Mouse (Mus musculus) liver, postnatal 0 days (tissue): Measurements from ENCODE around the gene Tnfrsf12a. TPM values are rescaled to one million over a fixed set of nuclear protein-coding genes. Genes with fewer than 3 reads are reported as not detected.

ENCODE experiments used
- ATAC-seq: fragments of 200-750 bp; cut with Nextera tagmentation; 2 replicates; pipeline ENCODE4 v1.8.0; 2017; ENCODE audit warnings: mild to moderate bottlenecking, moderate library complexity
- DNase-seq: peaks from one replicate; pipeline ENCODE4 v3.0.0-alpha.2; 2016
- H3K27ac ChIP-seq: fragments of 300-500 bp; sonication (generic); 2 replicates; pipeline ENCODE4 v1.5.1; 2014; ENCODE audit warnings: antibody characterized with exemption, moderate library complexity, mild to moderate bottlenecking, low read depth
- H3K27me3 ChIP-seq: fragments of 300-500 bp; sonication (generic); 2 replicates; pipeline ENCODE4 v1.6.1; 2014; ENCODE audit warnings: low read length, control low read depth, mixed read lengths; ENCODE audit not compliant: insufficient read depth
- H3K36me3 ChIP-seq: fragments of 300-500 bp; sonication (generic); replicated peaks from 2 replicates; pipeline ENCODE4 v1.6.1; 2014; ENCODE audit warnings: mild to moderate bottlenecking, control low read depth, low read length, moderate library complexity, mixed read lengths; ENCODE audit not compliant: insufficient read depth
- H3K4me1 ChIP-seq: fragments of 300-500 bp; sonication (generic); 2 replicates; pipeline ENCODE4 v1.6.1; 2014; ENCODE audit warnings: antibody characterized with exemption, mild to moderate bottlenecking, control low read depth; ENCODE audit not compliant: insufficient read depth
- H3K4me2 ChIP-seq: fragments of 300-500 bp; sonication (generic); 2 replicates; pipeline ENCODE4 v1.6.1; 2014; ENCODE audit warnings: low read depth, mild to moderate bottlenecking, low read length, moderate library complexity, mixed read lengths
- H3K4me3 ChIP-seq: fragments of 300-500 bp; sonication (generic); 2 replicates; pipeline ENCODE4 v1.5.1; 2014; ENCODE audit warnings: low read depth, low read length
- H3K9ac ChIP-seq: fragments of 300-500 bp; sonication (generic); replicated peaks from 2 replicates; pipeline ENCODE4 v1.6.1; 2014; ENCODE audit warnings: mild to moderate bottlenecking, moderate library complexity
- H3K9me3 ChIP-seq: fragments of 300-500 bp; sonication (generic); 2 replicates; pipeline ENCODE4 v1.6.1; 2016; ENCODE audit warnings: mild to moderate bottlenecking, control low read depth, low read length, mixed read lengths
- CTCF ChIP-seq: sonication (generic); IDR thresholded peaks from 2 replicates; pipeline ENCODE4 v1.5.1; 2016; ENCODE audit warnings: antibody characterized with exemption, low read depth
- EP300 ChIP-seq: IDR thresholded peaks from 2 replicates; pipeline ENCODE4 v1.6.1; 2016; ENCODE audit warnings: antibody characterized with exemption, low read depth, mild to moderate bottlenecking
- WGBS: fragments of 180-500 bp; shearing (Covaris S2); extraction: QIAGEN DNeasy Blood & Tissue Kit; methylation state at CpG from one replicate; pipeline ENCODE4 v1.1.7; 2014; ENCODE audit not compliant: insufficient replicate concordance; 5-methylcytosine and 5-hydroxymethylcytosine counted together
- polyA plus RNA-seq: library from polyadenylated mRNA; unstranded; fragments of >200 nt; fragmentation: Nextera tagmentation; extraction: Ambion mirVana; gene quantifications from 2 replicates; pipeline ENCODE4 v1.2.1, GENCODE M21; 2015

Tnfrsf12a gene
- polyA plus RNA-seq, 1 experiment from 2014 or later, result 29.7 TPM

GRCm38 (mm10) chr17:23719455-23719854 lies 42.2 kb upstream of the Tnfrsf12a start:
- Histone ChIP-seq H3K4me2 (no peak overlapping the region), H3K36me3 (no peaks in the 10 kb centered on the region), H3K27me3 (0 out of 2 replicates have a peak, but pooled peaks cover 3% of the 10 kb centered on the region), H3K9ac (no peak overlapping the region), H3K4me3 (no peak overlapping the region), H3K9me3 (no peaks in the 10 kb centered on the region), H3K27ac (no peak overlapping the region), H3K4me1 (peaks cover 7% of the 10 kb centered on the region)
- ATAC-seq (no peak), DNase-seq (no peak)
- 57% methylated on average over 1 of the region's 1 CpGs for WGBS
- TF ChIP-seq CTCF (no peak), EP300 (no peak)

- no peak for ATAC-seq
- 52% methylated on average over 2 of the region's 2 CpGs for whole genome bisulfite sequencing
- Histone ChIP-seq H3K9me3 (no peaks in the 10 kb centered on the region), H3K4me3 (no peak overlapping the region), H3K27ac (no peak overlapping the region), H3K36me3 (no peaks in the 10 kb centered on the region), H3K9ac (no peak overlapping the region), H3K27me3 (0 out of 2 replicates have a peak, but pooled peaks cover 3% of the 10 kb centered on the region), H3K4me1 (peaks cover 5% of the 10 kb centered on the region), H3K4me2 (no peak overlapping the region)
- DNase-seq, result no peak
- no peak for TF ChIP-seq EP300
- no peak for TF ChIP-seq CTCF
These were observed 39.7 kb upstream of the Tnfrsf12a start for GRCm38 (mm10) chr17:23717003-23717402.

- no peaks in the 10 kb centered on the region for H3K4me1 ChIP-seq
- no peak overlapping the region for H3K4me3 ChIP-seq
- no peak overlapping the region for H3K9ac ChIP-seq
- ATAC-seq (peak; percentile 66), DNase-seq (peak; percentile 82)
- no peak overlapping the region for H3K4me2 ChIP-seq
- WGBS, result 0% methylated on average over 3 of the region's 3 CpGs
- H3K36me3 ChIP-seq, result no peaks in the 10 kb centered on the region
- peaks cover 12% of the 10 kb centered on the region; the same call in 1 of the 2 replicates for H3K27me3 ChIP-seq
- no peak for TF ChIP-seq EP300
- peak; percentile 92 for TF ChIP-seq CTCF
- H3K27ac ChIP-seq, result no peak overlapping the region
- no peaks in the 10 kb centered on the region for H3K9me3 ChIP-seq
These were observed 28.9 kb upstream of the Tnfrsf12a start for GRCm38 (mm10) chr17:23706212-23706611.

DNA sequence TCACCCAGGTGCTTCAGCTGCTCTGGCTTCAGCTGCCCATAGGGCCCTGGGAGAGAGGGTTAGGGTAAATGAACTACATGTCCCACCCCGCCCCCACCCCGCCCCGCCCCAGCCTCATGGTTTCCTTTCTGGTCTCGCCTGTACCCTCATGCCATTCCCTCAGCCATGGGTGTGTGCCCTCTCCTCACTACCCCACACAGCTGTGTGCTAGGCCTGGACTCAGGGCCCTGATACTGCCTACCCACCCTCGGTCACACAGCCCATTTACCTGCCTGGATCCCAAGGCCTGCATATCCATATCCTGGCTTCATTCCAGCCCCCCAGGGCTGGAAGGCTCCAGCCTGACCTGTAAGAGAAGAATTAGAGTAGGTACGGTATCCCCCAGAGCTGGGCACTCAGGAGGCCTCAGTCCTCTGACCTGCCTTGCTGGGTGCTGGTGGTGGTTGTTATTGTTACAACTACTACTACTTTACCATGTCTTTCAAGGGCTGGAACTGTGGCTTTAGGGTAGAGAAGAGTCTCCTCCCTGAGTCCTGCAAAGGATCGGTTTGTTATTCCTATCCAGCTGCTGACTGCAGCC lies 28.3 kb upstream of the Tnfrsf12a start:
- no peak overlapping the region for H3K27ac ChIP-seq
- H3K9ac ChIP-seq, result no peak overlapping the region
- H3K36me3 ChIP-seq, result no peaks in the 10 kb centered on the region
- no peak overlapping the region for H3K4me2 ChIP-seq
- H3K4me3 ChIP-seq, result no peak overlapping the region
- H3K4me1 ChIP-seq, result no peaks in the 10 kb centered on the region
- DNase-seq (no peak), ATAC-seq (no peak)
- peaks cover 17% of the 10 kb centered on the region for H3K27me3 ChIP-seq
- H3K9me3 ChIP-seq, result no peaks in the 10 kb centered on the region
- TF ChIP-seq CTCF, result no peak
- no peak for TF ChIP-seq EP300
- WGBS, result 78% methylated on average over 7 of the region's 7 CpGs

- peaks cover 25% of the 10 kb centered on the region for H3K27me3 ChIP-seq
- WGBS, result 66% methylated on average over 7 of the region's 7 CpGs
- TF ChIP-seq EP300 (no peak), CTCF (no peak)
These were observed 27.5 kb upstream of the Tnfrsf12a start for GRCm38 (mm10) chr17:23704741-23705140.

DNA sequence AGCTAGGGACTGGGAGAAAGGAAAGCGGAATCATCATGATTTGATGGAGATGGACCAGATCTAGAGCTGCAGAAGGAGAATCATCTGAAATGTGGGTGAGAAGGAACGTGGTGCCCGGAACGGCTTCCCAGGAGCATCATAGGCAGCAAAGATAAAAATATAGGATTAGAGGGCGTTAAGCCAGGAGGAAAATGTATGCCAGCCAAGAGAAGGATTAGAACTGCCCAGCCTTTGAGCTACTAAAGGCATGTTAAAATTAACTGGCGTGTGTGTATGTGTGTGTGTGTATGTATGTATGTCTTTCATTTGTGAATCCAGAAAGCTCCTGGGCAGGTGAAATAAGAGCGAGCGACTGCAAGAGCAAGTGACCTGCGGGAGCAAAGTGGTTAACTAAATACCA lies 26.0 kb upstream of the Tnfrsf12a start:
- no peak for ATAC-seq
- Histone ChIP-seq H3K4me1 (peaks cover 4% of the 10 kb centered on the region; the same call in 1 of the 2 replicates), H3K4me3 (no peak overlapping the region), H3K27me3 (peaks cover 36% of the 10 kb centered on the region), H3K9ac (no peak overlapping the region), H3K36me3 (no peaks in the 10 kb centered on the region), H3K9me3 (no peaks in the 10 kb centered on the region), H3K27ac (no peak overlapping the region), H3K4me2 (no peak overlapping the region)
- DNase-seq, result no peak
- 79% methylated on average over 9 of the region's 9 CpGs for WGBS
- TF ChIP-seq CTCF (no peak), EP300 (no peak)

More at GRCm38 (mm10) chr17:23704741-23705140, 27.5 kb upstream of the Tnfrsf12a start:
- Histone ChIP-seq H3K4me1 (peaks cover 3% of the 10 kb centered on the region; the same call in 1 of the 2 replicates), H3K4me2 (no peak overlapping the region), H3K9me3 (no peaks in the 10 kb centered on the region), H3K4me3 (no peak overlapping the region), H3K36me3 (no peaks in the 10 kb centered on the region), H3K9ac (no peak overlapping the region), H3K27ac (no peak overlapping the region)
- DNase-seq (no peak), ATAC-seq (no peak)
